Mouse (Mus musculus): ENCODE data around the gene Sdhc. TPM values are rescaled to one million over a fixed set of nuclear protein-coding genes. Genes with fewer than 3 reads are reported as not detected.
"Not testable (repeated sequence)": the region's sequence is repeated elsewhere in the genome, so short reads cannot be mapped to it uniquely, and the experiment has no call there.

The Sdhc gene
- total and polyA plus RNA-seq, 3 experiments = 40.5 to 225 (median 158) TPM

- Histone ChIP-seq H3K4me3 (ENCODE audit: low read depth, low read length) (no peak overlapping the region), H3K36me3 (replicated peaks) (no peaks in the 10 kb centered on the region), H3K4me1 (ENCODE audit: insufficient read depth, low read depth, low read length) (no peaks in the 10 kb centered on the region; the same call in 1 of the 2 replicates), H3K9me3 (replicated peaks) (no peaks in the 10 kb centered on the region), H3K27me3 (ENCODE audit: insufficient read depth, low read length) (peaks cover 17% of the 10 kb centered on the region)
- DNase-seq (ENCODE audit: low spot score) = no peak
- TF ChIP-seq CTCF (IDR thresholded peaks at IDR 0.05; ENCODE audit: low read depth, low read length) (no peak), TAL1 (conservative IDR thresholded peaks at IDR 0.05; ENCODE audit: low read depth, low read length) (no peak), GATA1 (IDR thresholded peaks at IDR 0.05; ENCODE audit: borderline replicate concordance, low read length) (no peak), GATA2 (IDR thresholded peaks at IDR 0.05; ENCODE audit: borderline replicate concordance, low read depth, low read length) (no peak), POLR2AphosphoS5 (IDR thresholded peaks at IDR 0.05; ENCODE audit: insufficient replicate concordance, low read depth, low read length) (no peak)
- no peak for ATAC-seq (ENCODE audit: extremely low read depth, insufficient number of reproducible peaks, low FRiP score, poor library complexity, severe bottlenecking)
Observed at GRCm38 (mm10) chr1:171162526-171162925, 12.1 kb upstream of the Sdhc start.

GRCm38 (mm10) chr1:171159485-171159975 is 9.1 kb upstream of the Sdhc start:
- Histone ChIP-seq H3K9me3 (replicated peaks) (no peaks in the 10 kb centered on the region), H3K36me3 (replicated peaks) (no peaks in the 10 kb centered on the region), H3K27me3 (ENCODE audit: insufficient read depth, low read length) (peaks cover 34% of the 10 kb centered on the region), H3K4me1 (ENCODE audit: insufficient read depth, low read depth, low read length) (peaks cover 3% of the 10 kb centered on the region; the same call in 1 of the 2 replicates), H3K4me3 (ENCODE audit: low read depth, low read length) (no peak overlapping the region)
- no peak for TF ChIP-seq GATA2 (IDR thresholded peaks at IDR 0.05; ENCODE audit: borderline replicate concordance, low read depth, low read length)
- no peak for TF ChIP-seq TAL1 (conservative IDR thresholded peaks at IDR 0.05; ENCODE audit: low read depth, low read length)
- no peak for TF ChIP-seq GATA1 (IDR thresholded peaks at IDR 0.05; ENCODE audit: borderline replicate concordance, low read length)
- TF ChIP-seq CTCF (IDR thresholded peaks at IDR 0.05; ENCODE audit: low read depth, low read length) = no peak
- TF ChIP-seq POLR2AphosphoS5 (IDR thresholded peaks at IDR 0.05; ENCODE audit: insufficient replicate concordance, low read depth, low read length) = no peak
- DNase-seq (ENCODE audit: low spot score) (no peak), ATAC-seq (ENCODE audit: extremely low read depth, insufficient number of reproducible peaks, low FRiP score, poor library complexity, severe bottlenecking) (no peak)

GRCm38 (mm10) chr1:171157965-171158364 is 7.6 kb upstream of the Sdhc start:
- H3K27me3 ChIP-seq (ENCODE audit: insufficient read depth, low read length) = peaks cover 34% of the 10 kb centered on the region
- TF ChIP-seq TAL1 (conservative IDR thresholded peaks at IDR 0.05; ENCODE audit: low read depth, low read length) (no peak), CTCF (IDR thresholded peaks at IDR 0.05; ENCODE audit: low read depth, low read length) (no peak), GATA1 (IDR thresholded peaks at IDR 0.05; ENCODE audit: borderline replicate concordance, low read length) (no peak), POLR2AphosphoS5 (IDR thresholded peaks at IDR 0.05; ENCODE audit: insufficient replicate concordance, low read depth, low read length) (no peak), GATA2 (IDR thresholded peaks at IDR 0.05; ENCODE audit: borderline replicate concordance, low read depth, low read length) (no peak)
- ATAC-seq (ENCODE audit: extremely low read depth, insufficient number of reproducible peaks, low FRiP score, poor library complexity, severe bottlenecking) (no peak), DNase-seq (ENCODE audit: low spot score) (no peak)
- H3K4me1 ChIP-seq (ENCODE audit: insufficient read depth, low read depth, low read length) = peaks cover 3% of the 10 kb centered on the region; the same call in 1 of the 2 replicates
- H3K9me3 ChIP-seq (replicated peaks) = no peaks in the 10 kb centered on the region
- no peaks in the 10 kb centered on the region for H3K36me3 ChIP-seq (replicated peaks)
- H3K4me3 ChIP-seq (ENCODE audit: low read depth, low read length) = no peak overlapping the region

- ATAC-seq (ENCODE audit: extremely low read depth, insufficient number of reproducible peaks, low FRiP score, poor library complexity, severe bottlenecking) (no peak), DNase-seq (ENCODE audit: low spot score) (no peak)
- no peaks in the 10 kb centered on the region for H3K36me3 ChIP-seq (replicated peaks)
- peaks cover 3% of the 10 kb centered on the region; the same call in 1 of the 2 replicates for H3K4me1 ChIP-seq (ENCODE audit: insufficient read depth, low read depth, low read length)
- TF ChIP-seq POLR2AphosphoS5 (IDR thresholded peaks at IDR 0.05; ENCODE audit: insufficient replicate concordance, low read depth, low read length) = no peak
- TF ChIP-seq GATA2 (IDR thresholded peaks at IDR 0.05; ENCODE audit: borderline replicate concordance, low read depth, low read length) = no peak
- no peak for TF ChIP-seq TAL1 (conservative IDR thresholded peaks at IDR 0.05; ENCODE audit: low read depth, low read length)
- no peak for TF ChIP-seq GATA1 (IDR thresholded peaks at IDR 0.05; ENCODE audit: borderline replicate concordance, low read length)
- TF ChIP-seq CTCF (IDR thresholded peaks at IDR 0.05; ENCODE audit: low read depth, low read length) = no peak
- H3K9me3 ChIP-seq (replicated peaks) = no peaks in the 10 kb centered on the region
- H3K27me3 ChIP-seq (ENCODE audit: insufficient read depth, low read length) = peaks cover 34% of the 10 kb centered on the region
- H3K4me3 ChIP-seq (ENCODE audit: low read depth, low read length) = no peak overlapping the region
Observed at GRCm38 (mm10) chr1:171156644-171157043, 6.2 kb upstream of the Sdhc start.

- Histone ChIP-seq H3K4me3 (ENCODE audit: low read depth, low read length) (no peak overlapping the region), H3K4me1 (ENCODE audit: insufficient read depth, low read depth, low read length) (peaks cover 29% of the 10 kb centered on the region), H3K27me3 (ENCODE audit: insufficient read depth, low read length) (peaks cover 20% of the 10 kb centered on the region), H3K36me3 (replicated peaks) (peaks cover 17% of the 10 kb centered on the region), H3K9me3 (replicated peaks) (no peaks in the 10 kb centered on the region)
- ATAC-seq (ENCODE audit: extremely low read depth, insufficient number of reproducible peaks, low FRiP score, poor library complexity, severe bottlenecking) = no peak
- no peak for DNase-seq (ENCODE audit: low spot score)
- no peak for TF ChIP-seq CTCF (IDR thresholded peaks at IDR 0.05; ENCODE audit: low read depth, low read length)
- TF ChIP-seq GATA1 (IDR thresholded peaks at IDR 0.05; ENCODE audit: borderline replicate concordance, low read length) = no peak
- no peak for TF ChIP-seq GATA2 (IDR thresholded peaks at IDR 0.05; ENCODE audit: borderline replicate concordance, low read depth, low read length)
- no peak for TF ChIP-seq TAL1 (conservative IDR thresholded peaks at IDR 0.05; ENCODE audit: low read depth, low read length)
- TF ChIP-seq POLR2AphosphoS5 (IDR thresholded peaks at IDR 0.05; ENCODE audit: insufficient replicate concordance, low read depth, low read length) = no peak
Observed at GRCm38 (mm10) chr1:171151966-171152365, 1.6 kb upstream of the Sdhc start.

- DNase-seq (ENCODE audit: low spot score) (peak; percentile 13), ATAC-seq (ENCODE audit: extremely low read depth, insufficient number of reproducible peaks, low FRiP score, poor library complexity, severe bottlenecking) (no peak)
- Histone ChIP-seq H3K36me3 (replicated peaks) (peaks cover 22% of the 10 kb centered on the region), H3K4me1 (ENCODE audit: insufficient read depth, low read depth, low read length) (peaks cover 27% of the 10 kb centered on the region), H3K4me3 (ENCODE audit: low read depth, low read length) (peak overlapping the region; percentile 93), H3K9me3 (replicated peaks) (no peaks in the 10 kb centered on the region), H3K27me3 (ENCODE audit: insufficient read depth, low read length) (peaks cover 10% of the 10 kb centered on the region)
- no peak for TF ChIP-seq CTCF (IDR thresholded peaks at IDR 0.05; ENCODE audit: low read depth, low read length)
- TF ChIP-seq POLR2AphosphoS5 (IDR thresholded peaks at IDR 0.05; ENCODE audit: insufficient replicate concordance, low read depth, low read length) = no peak
- no peak for TF ChIP-seq TAL1 (conservative IDR thresholded peaks at IDR 0.05; ENCODE audit: low read depth, low read length)
- no peak for TF ChIP-seq GATA2 (IDR thresholded peaks at IDR 0.05; ENCODE audit: borderline replicate concordance, low read depth, low read length)
- no peak for TF ChIP-seq GATA1 (IDR thresholded peaks at IDR 0.05; ENCODE audit: borderline replicate concordance, low read length)
Observed at GRCm38 (mm10) chr1:171150838-171151391, 512 bp upstream of the Sdhc start.

- not testable (repeated sequence) for DNase-seq (ENCODE audit: low spot score); H3K4me1 ChIP-seq (ENCODE audit: insufficient read depth, low read depth, low read length); ATAC-seq (ENCODE audit: extremely low read depth, insufficient number of reproducible peaks, low FRiP score, poor library complexity, severe bottlenecking); H3K4me3 ChIP-seq (ENCODE audit: low read depth, low read length); H3K9me3 ChIP-seq (replicated peaks); H3K27me3 ChIP-seq (ENCODE audit: insufficient read depth, low read length)
- H3K36me3 ChIP-seq (replicated peaks) = peaks cover 80% of the 10 kb centered on the region
Observed at GRCm38 (mm10) chr1:171142981-171143380, 7.4 kb downstream of the Sdhc start.

- H3K36me3 ChIP-seq (replicated peaks) = peaks cover 89% of the 10 kb centered on the region
- not testable (repeated sequence) for H3K27me3 ChIP-seq (ENCODE audit: insufficient read depth, low read length); H3K4me1 ChIP-seq (ENCODE audit: insufficient read depth, low read depth, low read length); H3K4me3 ChIP-seq (ENCODE audit: low read depth, low read length); ATAC-seq (ENCODE audit: extremely low read depth, insufficient number of reproducible peaks, low FRiP score, poor library complexity, severe bottlenecking); DNase-seq (ENCODE audit: low spot score); H3K9me3 ChIP-seq (replicated peaks)
Observed at GRCm38 (mm10) chr1:171137486-171138155, 12.8 kb downstream of the Sdhc start.

All from G1E (cell line).